Mouse (Mus musculus) ES-E14 (cell line): Measurements from ENCODE around the gene Trappc11.

Experiments
- MAFK ChIP-seq: IDR thresholded peaks from 2 replicates; pipeline ENCODE4 v1.6.1; 2014; ENCODE audit warnings: mild to moderate bottlenecking, low read depth, low read length, inconsistent platforms; ENCODE audit not compliant: insufficient read depth
- ZC3H11A ChIP-seq: IDR thresholded peaks from 2 replicates; pipeline ENCODE4 v1.6.1; 2012; ENCODE audit warnings: low read depth, mild to moderate bottlenecking, inconsistent platforms, low read length, borderline replicate concordance
- ZNF384 ChIP-seq: IDR thresholded peaks from 2 replicates; pipeline ENCODE4 v1.6.1; 2012; ENCODE audit warnings: low read depth, low read length, inconsistent platforms

DNA sequence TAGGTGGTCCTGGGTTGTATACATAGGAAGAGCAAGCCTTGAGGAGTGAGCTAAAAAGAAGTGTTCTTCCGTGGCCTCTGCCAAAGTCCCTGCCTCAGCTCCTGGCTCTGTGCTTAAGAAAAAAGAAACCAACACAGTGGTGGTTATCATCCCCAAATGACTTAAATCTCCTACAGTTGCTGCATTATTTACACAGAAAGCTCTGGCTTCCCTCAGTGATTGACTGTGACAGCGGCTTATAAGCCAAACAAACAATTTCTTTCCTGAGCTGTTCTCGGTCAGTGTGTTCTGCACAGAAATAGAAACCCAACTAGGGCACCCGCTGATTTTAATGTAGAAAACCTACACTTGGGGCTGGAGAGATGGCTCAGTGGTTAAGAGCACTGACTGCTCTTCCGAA, 34.8 kb upstream of the Trappc11 start:
- TF ChIP-seq ZC3H11A (no peak), MAFK (no peak), ZNF384 (no peak)
